6 mouse cellular contexts compared by ENCODE assay signal in genomic region chr16:21807786-21808185, GRCm38 (mm10). TPM values are rescaled to one million over a fixed set of nuclear protein-coding genes. Genes with fewer than 3 reads are reported as not detected.
DNase-seq lines count a peak whose midpoint lies in the region; TF ChIP-seq lines count a peak whose summit lies in the region.
"Not testable (repeated sequence)": the region's sequence is repeated elsewhere in the genome, so short reads cannot be mapped to it uniquely, and the experiment has no call there.

No protein-coding gene starts in this region.

- peaks cover 13 to 61% of the 10 kb centered on the region in 2 experiments for H3K36me3 ChIP-seq in CH12.LX (replicated peaks in 1 of 2; ENCODE audit: control insufficient read depth in 1 of 2, insufficient read depth in 1 of 2, low read length in 1 of 2)
- H3K36me3 ChIP-seq in ES-E14 (ENCODE audit: control insufficient read depth, insufficient read depth, low read length, poor library complexity, severe bottlenecking), result not testable (repeated sequence)
- peaks cover 27% of the 10 kb centered on the region for H3K36me3 ChIP-seq in thymus, adult 2 months (ENCODE audit: control insufficient read depth, insufficient read depth, low read length)

- H3K4me3 ChIP-seq in CH12.LX (replicated peaks in 1 of 3; ENCODE audit: low read depth in 2 of 3, low read length in 2 of 3, poor library complexity in 1 of 3); ES-E14 (ENCODE audit: insufficient read depth in 1 of 2, low read depth in 1 of 2, low read length in 2 of 2, poor library complexity in 1 of 2, severe bottlenecking in 1 of 2); thymus, adult 2 months (ENCODE audit: control insufficient read depth, insufficient read depth, low read length): not testable (repeated sequence)

- H3K79me2 ChIP-seq in CH12.LX (replicated peaks; ENCODE audit: control insufficient read depth, extremely low read depth, insufficient read depth, poor library complexity, severe bottlenecking), result not testable (repeated sequence)

- DNase-seq in CH12.LX (ENCODE audit: extremely low read depth), result not testable (repeated sequence)
- DNase-seq in ES-E14 (ENCODE audit: low read depth, low spot score), result peak; percentile 70
- peak; percentile 95 for DNase-seq in ZHBTc4 (ENCODE audit: low read depth, low spot score)
- peak; percentile 58 for DNase-seq in thymus, adult 2 months
- peak; percentile 71 for DNase-seq in thymus, postnatal 14 days
- DNase-seq in thymus, postnatal 4 days, result peak; percentile 54

- dilution Hi-C loops in CH12.LX (cut with MboI; ENCODE audit: extremely low pct_ligation_motif_present, extremely low pct_unique_long_range_greater_than_20kb, low sequenced_read_pairs), result not testable (repeated sequence)

- H3K27ac ChIP-seq in CH12.LX (ENCODE audit: insufficient read depth, low read depth), result not testable (repeated sequence)
- peak overlapping the region; percentile 85 for H3K27ac ChIP-seq in ES-E14 (ENCODE audit: insufficient read depth, low read depth, low read length, poor library complexity, severe bottlenecking)
- peak overlapping the region; percentile 86 for H3K27ac ChIP-seq in thymus, adult 2 months (ENCODE audit: control insufficient read depth, insufficient read depth, low read length)

- not testable (repeated sequence) for TF ChIP-seq EP300 in CH12.LX (IDR thresholded peaks at IDR 0.05; ENCODE audit: low read length)

- H3K9me3 ChIP-seq in CH12.LX (replicated peaks; ENCODE audit: low read length); ES-E14 (ENCODE audit: control insufficient read depth, insufficient read depth, low read depth, low read length): not testable (repeated sequence)

- not testable (repeated sequence) for H3K9ac ChIP-seq in CH12.LX (ENCODE audit: insufficient read depth, low read depth); ES-E14 (ENCODE audit: insufficient read depth, low read depth, low read length, poor library complexity, severe bottlenecking)

- TF ChIP-seq CTCF in CH12.LX (conservative IDR thresholded peaks at IDR 0.05 in 1 of 2, IDR thresholded peaks at IDR 0.05 in 1 of 2; ENCODE audit: low read depth in 2 of 2, low read length in 2 of 2); thymus, adult 2 months (IDR thresholded peaks at IDR 0.05; ENCODE audit: borderline replicate concordance, control insufficient read depth, extremely low read depth, insufficient read depth, low read length, poor library complexity): not testable (repeated sequence)

- not testable (repeated sequence) for H3K4me2 ChIP-seq in CH12.LX (ENCODE audit: insufficient read depth, low read depth, poor library complexity, severe bottlenecking)

- TF ChIP-seq POLR2A in CH12.LX (IDR thresholded peaks at IDR 0.05; ENCODE audit: low read depth, low read length); thymus, adult 2 months (IDR thresholded peaks at IDR 0.05; ENCODE audit: control insufficient read depth, extremely low read depth, insufficient read depth, low read length, poor library complexity): not testable (repeated sequence)

- TF ChIP-seq RAD21 in CH12.LX (IDR thresholded peaks at IDR 0.05; ENCODE audit: low read depth, low read length), result not testable (repeated sequence)

- WGBS in thymus, adult 2 months, result 36% methylated on average over 7 of the region's 7 CpGs

- H3K27me3 ChIP-seq in CH12.LX (replicated peaks); thymus, adult 2 months (ENCODE audit: control insufficient read depth, insufficient read depth, low read length): not testable (repeated sequence)

- in situ Hi-C loops in CH12.LX (cut with MboI; ENCODE audit: low pct_ligation_motif_present, low pct_unique_long_range_greater_than_20kb, low sequenced_read_pairs); ES-E14 (cut with MboI; ENCODE audit: low sequenced_read_pairs in 2 of 2, unreplicated experiment in 2 of 2): not testable (repeated sequence)

- peaks cover 0 to 14% of the 10 kb centered on the region in 2 experiments; a peak in 2 of 4 replicates for H3K4me1 ChIP-seq in CH12.LX (ENCODE audit: control insufficient read depth in 1 of 2, insufficient read depth in 2 of 2)
- H3K4me1 ChIP-seq in ES-E14 (ENCODE audit: control insufficient read depth in 2 of 2, insufficient read depth in 2 of 2, low read length in 2 of 2, poor library complexity in 1 of 2); thymus, adult 2 months (replicated peaks; ENCODE audit: control insufficient read depth, insufficient read depth, low read length): not testable (repeated sequence)

TF ChIP-seq in CH12.LX, 34 proteins besides CTCF, POLR2A, EP300 and RAD21:
- peak; percentile 28; the same call in 1 of the 2 replicates for TF ChIP-seq BHLHE40 (IDR thresholded peaks at IDR 0.05; ENCODE audit: low read depth, low read length)

RNA-seq across cellular contexts. Expression of gene Map3k13, which starts 13.6 kb away (rescaled TPM):
- total RNA-seq in CH12.LX (2012; rRNA removed) (0.42 and 0.89 TPM in 2 replicates), CH12.LX (2014; rRNA removed) (0.20 and 0.32 TPM in 2 replicates), ES-E14 (2012; rRNA removed) (0.36 and 0.53 TPM in 2 replicates)
- polyA plus RNA-seq in CH12.LX (2012; ENCODE audit: insufficient read length, low read depth), result 1.3 TPM in 2 replicates
- polyA plus RNA-seq in thymus, adult 2 months (2012; rRNA removed), result 2.0 and 2.3 TPM in 2 replicates

RNA-seq across cellular contexts. Expression of gene Ehhadh, which starts 20.2 kb away (rescaled TPM):
- 2.9 TPM in 2 replicates for total RNA-seq in CH12.LX (2012; rRNA removed)
- 0.47 and 0.93 TPM in 2 replicates for total RNA-seq in CH12.LX (2014; rRNA removed)
- polyA plus RNA-seq in CH12.LX (2012; ENCODE audit: insufficient read length, low read depth), result 0.86 and 1.1 TPM in 2 replicates
- 1.2 and 1.5 TPM in 2 replicates for total RNA-seq in ES-E14 (2012; rRNA removed)
- polyA plus RNA-seq in thymus, adult 2 months (2012; rRNA removed), result 8.0 and 9.6 TPM in 2 replicates
